Mouse (Mus musculus): ENCODE data around the gene Pank3. TPM values are rescaled to one million over a fixed set of nuclear protein-coding genes. Genes with fewer than 3 reads are reported as not detected.

Gene Pank3
- polyA plus RNA-seq (2012; rRNA removed; ENCODE audit: low replicate concordance) = 13.0 and 31.8 TPM in 2 replicates

GRCm38 (mm10) chr11:35769188-35769745, at the start of gene Pank3:
Pank3 (plus strand) TSS chr11:35769484.

DNA sequence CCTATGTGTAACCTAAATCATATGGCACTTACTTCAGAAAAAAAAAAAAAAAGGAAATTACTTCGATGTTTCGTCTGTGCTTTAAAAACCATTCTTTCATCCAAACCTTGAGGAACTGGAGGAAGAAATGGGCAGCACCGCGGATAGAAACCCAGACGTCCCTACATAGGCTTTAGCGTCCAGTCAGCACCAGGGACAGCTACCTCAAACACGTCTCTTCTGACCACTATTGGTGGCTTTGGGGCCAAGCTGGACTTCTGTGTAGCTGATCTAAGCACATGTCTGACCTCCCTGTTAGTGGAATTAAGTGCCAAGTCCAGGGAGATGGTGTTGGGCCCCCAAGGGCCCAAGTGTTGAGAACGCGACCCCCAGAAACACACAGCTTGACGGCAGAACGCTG, 29.6 kb downstream of the Pank3 start, which contains the start of gene Fbll1:
Gene Fbll1, minus strand, starts transcription at position 11 of the 400 bp plus-strand sequence.

DNA sequence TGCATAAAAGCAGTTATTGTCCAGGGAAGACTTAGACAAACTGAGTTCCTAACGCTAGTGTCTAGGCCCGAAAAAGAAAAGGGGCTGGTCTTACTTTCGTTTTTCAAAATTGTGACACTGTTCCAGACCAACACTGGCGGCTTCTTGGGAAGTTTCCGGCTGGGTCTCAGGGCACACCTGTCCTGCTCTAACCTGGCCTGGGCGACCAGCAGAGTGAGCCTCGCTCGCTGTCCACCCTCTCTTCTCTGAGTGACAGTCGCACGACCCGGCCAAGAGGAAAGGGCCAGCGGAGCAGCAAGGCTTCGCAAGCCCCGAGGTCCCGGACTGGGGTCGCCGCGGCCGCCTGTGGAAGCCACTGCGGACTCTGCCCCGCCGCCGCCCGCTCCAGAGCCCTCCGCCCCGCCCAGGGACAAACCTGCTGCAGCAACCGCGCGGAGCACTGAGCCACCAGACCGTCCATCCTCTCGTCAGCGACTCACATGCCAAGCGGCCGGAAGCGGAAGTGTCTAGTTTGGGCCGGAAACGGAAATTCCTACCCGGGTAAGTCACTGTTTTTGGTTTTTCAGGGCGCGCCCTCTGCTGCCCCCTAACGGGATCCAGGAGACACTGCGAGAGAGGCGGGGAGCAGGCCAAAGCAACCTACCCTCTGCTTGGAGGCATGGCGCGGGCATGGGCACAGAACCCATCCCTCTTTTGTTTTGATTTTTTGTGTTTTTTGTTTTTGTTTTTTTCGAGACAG, 64.9 kb downstream of the Pank3 start, which contains the start of gene Rars:
Gene Rars, minus strand, starts transcription at position 485 of the 739 bp plus-strand sequence.

Other genes starting within 250 kb of the Pank3 start
- gene Fbll1, start 29.4 kb downstream of the Pank3 start, polyA plus RNA-seq (2012; rRNA removed; ENCODE audit: low replicate concordance) = not detected in 2 replicates
- gene Rars, start 65.0 kb downstream of the Pank3 start, polyA plus RNA-seq (2012; rRNA removed; ENCODE audit: low replicate concordance) = 6.6 and 16.7 TPM in 2 replicates
- gene Wwc1, start 211.0 kb downstream of the Pank3 start, polyA plus RNA-seq (2012; rRNA removed; ENCODE audit: low replicate concordance) = 5.7 and 8.4 TPM in 2 replicates